Mouse (Mus musculus): ENCODE results near the gene Astn2. TPM values are rescaled to one million over a fixed set of nuclear protein-coding genes. Genes with fewer than 3 reads are reported as not detected.

Gene Astn2
- polyA plus RNA-seq, 1 experiment from 2014 or later: 1.2 TPM

- WGBS: 87% methylated on average over 1 of the region's 1 CpGs
- no peaks in the 10 kb centered on the region for H3K9me3 ChIP-seq (ENCODE audit: control insufficient read depth, low read length)
- no peak overlapping the region for H3K9ac ChIP-seq (ENCODE audit: low read depth, low read length)
- no peak overlapping the region for H3K4me3 ChIP-seq (ENCODE audit: low read depth, low read length)
- H3K36me3 ChIP-seq (ENCODE audit: control insufficient read depth, insufficient read depth, low read length): no peaks in the 10 kb centered on the region
- no peaks in the 10 kb centered on the region for H3K27me3 ChIP-seq (ENCODE audit: control insufficient read depth, insufficient read depth, low read length)
- ATAC-seq (ENCODE audit: low FRiP score) (no peak), DNase-seq (ENCODE audit: low spot score) (no peak)
- H3K27ac ChIP-seq (ENCODE audit: low read depth, low read length): no peak overlapping the region
- H3K4me2 ChIP-seq (replicated peaks; ENCODE audit: low read depth, low read length): no peak overlapping the region
- H3K4me1 ChIP-seq (replicated peaks; ENCODE audit: control insufficient read depth, insufficient read depth, low read length): no peaks in the 10 kb centered on the region
These were observed 590.8 kb downstream of the Astn2 start for GRCm38 (mm10) chr4:65813500-65814175.

- Histone ChIP-seq H3K4me2 (replicated peaks; ENCODE audit: low read depth, low read length) (no peak overlapping the region), H3K4me3 (ENCODE audit: low read depth, low read length) (no peak overlapping the region), H3K27ac (ENCODE audit: low read depth, low read length) (no peak overlapping the region), H3K9ac (ENCODE audit: low read depth, low read length) (no peak overlapping the region), H3K36me3 (ENCODE audit: control insufficient read depth, insufficient read depth, low read length) (no peaks in the 10 kb centered on the region), H3K27me3 (ENCODE audit: control insufficient read depth, insufficient read depth, low read length) (no peaks in the 10 kb centered on the region), H3K9me3 (ENCODE audit: control insufficient read depth, low read length) (no peaks in the 10 kb centered on the region), H3K4me1 (replicated peaks; ENCODE audit: control insufficient read depth, insufficient read depth, low read length) (no peaks in the 10 kb centered on the region)
- DNase-seq (ENCODE audit: low spot score) (no peak), ATAC-seq (ENCODE audit: low FRiP score) (no peak)
- WGBS: 83% methylated on average over 3 of the region's 3 CpGs
These were observed 597.1 kb downstream of the Astn2 start for GRCm38 (mm10) chr4:65807341-65807740.

DNA sequence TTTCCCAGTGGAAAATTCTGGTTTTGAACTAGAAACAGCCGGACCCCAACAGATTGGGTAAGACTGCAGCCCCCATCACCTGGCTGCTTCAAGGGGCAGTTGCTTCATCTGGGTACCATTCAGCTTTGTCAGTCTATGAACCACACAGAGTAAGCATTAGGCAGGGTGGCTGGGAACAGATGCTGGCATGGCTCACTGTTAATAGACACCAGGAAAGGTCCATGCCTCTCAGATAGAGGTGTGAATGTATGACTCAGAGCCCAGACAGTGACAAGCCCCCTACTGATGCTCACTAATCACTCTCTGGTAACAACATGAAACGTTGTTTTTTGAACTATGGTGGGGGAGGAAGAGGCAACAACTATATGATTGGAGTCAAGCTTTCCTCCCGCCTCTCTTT lies 603.2 kb downstream of the Astn2 start:
- no peak for ATAC-seq (ENCODE audit: low FRiP score)
- 81% methylated on average over 3 of the region's 3 CpGs for WGBS

DNA sequence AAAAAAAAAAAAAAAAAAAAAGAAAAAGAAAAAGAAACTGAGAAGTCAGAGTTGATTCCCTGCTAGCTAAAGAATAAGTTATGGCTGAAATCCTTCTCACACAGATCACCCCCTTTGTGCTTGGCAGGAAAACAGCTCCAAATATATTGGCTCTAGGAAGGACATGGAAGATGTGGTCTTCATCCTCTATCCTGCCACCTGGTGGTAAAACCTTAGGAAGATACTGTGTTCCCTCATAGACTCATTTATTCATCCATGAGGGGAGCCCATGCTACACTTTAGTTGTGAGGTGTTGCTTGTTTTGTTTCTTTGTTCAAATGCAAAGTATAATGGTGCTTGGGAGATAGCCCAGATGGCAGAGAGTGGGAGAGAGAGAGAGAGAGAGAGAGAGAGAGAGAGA lies 613.4 kb downstream of the Astn2 start:
- ATAC-seq (ENCODE audit: low FRiP score): no peak
- Histone ChIP-seq H3K27me3 (ENCODE audit: control insufficient read depth, insufficient read depth, low read length) (no peaks in the 10 kb centered on the region), H3K4me1 (replicated peaks; ENCODE audit: control insufficient read depth, insufficient read depth, low read length) (no peaks in the 10 kb centered on the region), H3K4me3 (ENCODE audit: low read depth, low read length) (no peak overlapping the region), H3K9ac (ENCODE audit: low read depth, low read length) (no peak overlapping the region), H3K9me3 (ENCODE audit: control insufficient read depth, low read length) (no peaks in the 10 kb centered on the region), H3K36me3 (ENCODE audit: control insufficient read depth, insufficient read depth, low read length) (no peaks in the 10 kb centered on the region), H3K27ac (ENCODE audit: low read depth, low read length) (no peak overlapping the region), H3K4me2 (replicated peaks; ENCODE audit: low read depth, low read length) (no peak overlapping the region)
- DNase-seq (ENCODE audit: low spot score): no peak

More for the DNA sequence above, 603.2 kb downstream of the Astn2 start:
- no peak overlapping the region for H3K4me2 ChIP-seq (replicated peaks; ENCODE audit: low read depth, low read length)
- no peak overlapping the region for H3K4me3 ChIP-seq (ENCODE audit: low read depth, low read length)
- no peak overlapping the region for H3K27ac ChIP-seq (ENCODE audit: low read depth, low read length)
- no peaks in the 10 kb centered on the region for H3K4me1 ChIP-seq (replicated peaks; ENCODE audit: control insufficient read depth, insufficient read depth, low read length)
- no peak overlapping the region for H3K9ac ChIP-seq (ENCODE audit: low read depth, low read length)
- DNase-seq (ENCODE audit: low spot score): no peak
- H3K36me3 ChIP-seq (ENCODE audit: control insufficient read depth, insufficient read depth, low read length): no peaks in the 10 kb centered on the region
- no peaks in the 10 kb centered on the region for H3K27me3 ChIP-seq (ENCODE audit: control insufficient read depth, insufficient read depth, low read length)
- no peaks in the 10 kb centered on the region for H3K9me3 ChIP-seq (ENCODE audit: control insufficient read depth, low read length)

DNA sequence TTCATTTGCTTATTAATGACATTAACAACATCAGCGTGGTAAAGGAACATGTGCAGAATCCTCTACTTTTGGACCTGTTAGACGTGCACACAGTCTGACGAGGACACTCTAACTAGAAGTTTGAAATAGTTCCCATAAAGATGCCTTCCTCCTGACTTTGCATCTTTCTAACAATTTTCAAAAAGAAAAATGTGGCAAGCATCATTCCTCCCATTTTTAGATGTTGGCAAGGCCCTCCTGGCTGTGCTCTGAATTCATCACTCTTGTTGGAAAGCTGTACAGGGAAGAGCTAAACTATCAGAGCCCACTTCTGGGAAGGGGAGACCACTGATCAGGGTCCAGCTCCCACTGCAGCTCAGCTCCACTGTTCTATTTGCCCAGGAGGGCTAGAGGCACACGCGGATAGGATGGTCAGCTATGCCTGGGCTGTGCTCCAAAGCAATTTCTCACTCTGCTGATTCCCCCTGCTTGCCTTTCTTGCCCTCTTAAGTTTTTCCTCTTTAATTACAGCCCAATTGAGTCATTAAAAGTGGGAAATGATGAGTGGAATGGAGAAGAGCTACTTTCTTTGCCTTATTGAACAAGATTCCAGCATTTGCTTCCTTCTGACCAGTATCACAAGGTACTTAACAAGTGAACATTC lies 630.9 kb downstream of the Astn2 start:
- H3K9ac ChIP-seq (ENCODE audit: low read depth, low read length): no peak overlapping the region
- H3K27me3 ChIP-seq (ENCODE audit: control insufficient read depth, insufficient read depth, low read length): no peaks in the 10 kb centered on the region
- no peak for DNase-seq (ENCODE audit: low spot score)
- H3K9me3 ChIP-seq (ENCODE audit: control insufficient read depth, low read length): no peaks in the 10 kb centered on the region
- no peak overlapping the region for H3K4me3 ChIP-seq (ENCODE audit: low read depth, low read length)
- 92% methylated on average over 5 of the region's 5 CpGs for WGBS
- no peak overlapping the region for H3K27ac ChIP-seq (ENCODE audit: low read depth, low read length)
- no peak overlapping the region for H3K4me2 ChIP-seq (replicated peaks; ENCODE audit: low read depth, low read length)
- no peaks in the 10 kb centered on the region for H3K36me3 ChIP-seq (ENCODE audit: control insufficient read depth, insufficient read depth, low read length)
- no peak for ATAC-seq (ENCODE audit: low FRiP score)
- no peaks in the 10 kb centered on the region for H3K4me1 ChIP-seq (replicated peaks; ENCODE audit: control insufficient read depth, insufficient read depth, low read length)

DNA sequence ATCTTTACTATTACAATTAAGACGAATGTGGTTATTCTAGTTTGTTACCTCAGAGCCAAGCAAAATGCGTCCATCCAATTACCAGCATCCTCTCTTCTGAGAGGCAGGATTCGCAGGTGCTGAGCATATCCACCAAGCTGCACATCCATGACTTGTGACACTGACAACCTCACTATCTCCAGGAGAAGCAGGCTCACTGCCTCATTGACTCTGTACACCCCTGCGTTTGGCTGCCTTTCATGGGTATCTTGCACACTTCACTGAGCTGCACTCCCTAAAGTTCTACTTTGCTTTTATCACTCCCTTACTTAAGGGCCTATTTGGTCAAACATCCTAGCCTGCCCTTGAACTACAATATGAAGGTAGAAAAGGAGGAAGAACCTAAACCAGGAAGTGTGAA lies 633.5 kb downstream of the Astn2 start:
- Histone ChIP-seq H3K27me3 (ENCODE audit: control insufficient read depth, insufficient read depth, low read length) (no peaks in the 10 kb centered on the region), H3K36me3 (ENCODE audit: control insufficient read depth, insufficient read depth, low read length) (no peaks in the 10 kb centered on the region), H3K4me3 (ENCODE audit: low read depth, low read length) (no peak overlapping the region), H3K4me2 (replicated peaks; ENCODE audit: low read depth, low read length) (no peak overlapping the region), H3K9ac (ENCODE audit: low read depth, low read length) (no peak overlapping the region), H3K27ac (ENCODE audit: low read depth, low read length) (no peak overlapping the region), H3K9me3 (ENCODE audit: control insufficient read depth, low read length) (no peaks in the 10 kb centered on the region), H3K4me1 (replicated peaks; ENCODE audit: control insufficient read depth, insufficient read depth, low read length) (no peaks in the 10 kb centered on the region)
- 83% methylated on average over 4 of the region's 4 CpGs for WGBS
- no peak for ATAC-seq (ENCODE audit: low FRiP score)
- DNase-seq (ENCODE audit: low spot score): no peak

DNA sequence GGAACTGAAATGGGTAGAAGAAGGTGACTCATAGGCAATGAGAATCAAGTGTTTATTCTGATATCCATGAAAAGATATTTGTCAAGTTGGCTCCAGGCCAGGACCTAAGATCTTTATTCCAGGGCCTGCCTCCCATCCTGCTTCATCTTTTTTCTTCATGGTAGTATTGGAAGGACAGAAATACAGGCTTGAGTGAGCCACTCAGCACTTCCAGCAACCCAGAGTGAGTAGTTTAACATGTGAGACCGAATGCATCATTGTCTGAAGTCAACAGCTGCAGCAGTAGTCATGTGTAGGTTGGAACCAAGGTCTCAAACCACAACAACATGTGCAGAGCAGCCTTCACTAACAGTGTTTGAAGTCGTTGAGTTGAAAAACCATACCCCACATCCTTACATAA lies 636.5 kb downstream of the Astn2 start:
- no peak overlapping the region for H3K4me3 ChIP-seq (ENCODE audit: low read depth, low read length)
- DNase-seq (ENCODE audit: low spot score) (no peak), ATAC-seq (ENCODE audit: low FRiP score) (no peak)
- no peaks in the 10 kb centered on the region for H3K27me3 ChIP-seq (ENCODE audit: control insufficient read depth, insufficient read depth, low read length)
- H3K36me3 ChIP-seq (ENCODE audit: control insufficient read depth, insufficient read depth, low read length): no peaks in the 10 kb centered on the region
- 74% methylated on average over 2 of the region's 2 CpGs for WGBS
- no peaks in the 10 kb centered on the region for H3K4me1 ChIP-seq (replicated peaks; ENCODE audit: control insufficient read depth, insufficient read depth, low read length)
- no peak overlapping the region for H3K4me2 ChIP-seq (replicated peaks; ENCODE audit: low read depth, low read length)
- no peak overlapping the region for H3K27ac ChIP-seq (ENCODE audit: low read depth, low read length)
- no peaks in the 10 kb centered on the region for H3K9me3 ChIP-seq (ENCODE audit: control insufficient read depth, low read length)
- no peak overlapping the region for H3K9ac ChIP-seq (ENCODE audit: low read depth, low read length)

GRCm38 (mm10) chr4:65767431-65767830 lies 637.0 kb downstream of the Astn2 start:
- DNase-seq (ENCODE audit: low spot score): no peak
- Histone ChIP-seq H3K4me3 (ENCODE audit: low read depth, low read length) (no peak overlapping the region), H3K36me3 (ENCODE audit: control insufficient read depth, insufficient read depth, low read length) (no peaks in the 10 kb centered on the region), H3K9ac (ENCODE audit: low read depth, low read length) (no peak overlapping the region), H3K27ac (ENCODE audit: low read depth, low read length) (no peak overlapping the region), H3K9me3 (ENCODE audit: control insufficient read depth, low read length) (no peaks in the 10 kb centered on the region), H3K27me3 (ENCODE audit: control insufficient read depth, insufficient read depth, low read length) (no peaks in the 10 kb centered on the region), H3K4me2 (replicated peaks; ENCODE audit: low read depth, low read length) (no peak overlapping the region), H3K4me1 (replicated peaks; ENCODE audit: control insufficient read depth, insufficient read depth, low read length) (no peaks in the 10 kb centered on the region)
- ATAC-seq (ENCODE audit: low FRiP score): no peak
- 84% methylated on average over 4 of the region's 4 CpGs for WGBS

GRCm38 (mm10) chr4:65765312-65765711 lies 639.1 kb downstream of the Astn2 start:
- no peaks in the 10 kb centered on the region for H3K36me3 ChIP-seq (ENCODE audit: control insufficient read depth, insufficient read depth, low read length)
- DNase-seq (ENCODE audit: low spot score) (no peak), ATAC-seq (ENCODE audit: low FRiP score) (no peak)
- no peaks in the 10 kb centered on the region for H3K27me3 ChIP-seq (ENCODE audit: control insufficient read depth, insufficient read depth, low read length)
- H3K9ac ChIP-seq (ENCODE audit: low read depth, low read length): no peak overlapping the region
- H3K9me3 ChIP-seq (ENCODE audit: control insufficient read depth, low read length): no peaks in the 10 kb centered on the region
- no peak overlapping the region for H3K4me3 ChIP-seq (ENCODE audit: low read depth, low read length)
- H3K4me1 ChIP-seq (replicated peaks; ENCODE audit: control insufficient read depth, insufficient read depth, low read length): no peaks in the 10 kb centered on the region
- WGBS: 79% methylated on average over 3 of the region's 3 CpGs
- H3K4me2 ChIP-seq (replicated peaks; ENCODE audit: low read depth, low read length): no peak overlapping the region
- H3K27ac ChIP-seq (ENCODE audit: low read depth, low read length): no peak overlapping the region

Data from hindbrain, embryonic 11.5 days (tissue).